Mouse (Mus musculus): ENCODE measurements around the gene Pusl1.

Gene Pusl1

DNA sequence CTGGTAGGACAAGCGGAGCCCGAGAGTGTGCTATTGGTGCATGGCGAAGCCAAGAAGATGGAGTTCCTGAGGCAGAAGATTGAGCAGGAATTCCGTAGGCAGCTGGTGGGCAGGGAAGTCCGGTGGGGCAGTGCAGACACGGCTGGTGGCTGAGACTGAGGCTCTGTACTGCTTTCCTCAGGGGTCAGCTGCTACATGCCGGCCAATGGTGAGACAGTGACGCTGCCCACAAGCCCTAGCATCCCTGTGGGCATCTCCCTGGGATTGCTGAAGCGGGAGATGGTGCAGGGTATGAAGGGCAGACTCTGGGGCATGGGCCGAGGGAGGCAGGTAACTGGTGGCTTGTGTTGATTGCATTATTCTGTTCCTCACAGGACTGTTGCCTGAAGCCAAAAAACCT lies 3.9 kb downstream of the Pusl1 start:
- no peak for DNase-seq (ENCODE audit: low read depth, low spot score)

DNA sequence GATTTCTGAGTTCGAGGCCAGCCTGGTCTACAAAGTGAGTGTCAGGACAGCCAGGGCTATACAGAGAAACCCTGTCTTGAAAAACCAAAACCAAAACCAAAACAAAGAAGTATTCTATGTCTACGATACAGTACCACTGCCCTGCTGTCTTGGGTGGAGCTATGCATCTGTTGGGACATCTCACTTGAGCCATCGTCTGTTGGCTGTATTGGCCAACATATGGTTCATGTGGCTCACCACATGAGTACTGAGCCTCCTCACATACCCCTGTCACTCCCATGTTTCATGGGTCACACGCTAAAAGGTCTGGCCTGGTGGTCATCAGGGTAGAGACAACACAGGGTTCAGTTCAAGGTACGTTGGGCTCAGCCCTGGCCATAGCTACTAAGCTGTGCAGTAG lies 5.3 kb downstream of the Pusl1 start:
- DNase-seq (ENCODE audit: low read depth, low spot score): no peak

GRCm38 (mm10) chr4:155883587-155883986 lies 8.0 kb downstream of the Pusl1 start:
- DNase-seq (ENCODE audit: low read depth, low spot score): no peak

DNA sequence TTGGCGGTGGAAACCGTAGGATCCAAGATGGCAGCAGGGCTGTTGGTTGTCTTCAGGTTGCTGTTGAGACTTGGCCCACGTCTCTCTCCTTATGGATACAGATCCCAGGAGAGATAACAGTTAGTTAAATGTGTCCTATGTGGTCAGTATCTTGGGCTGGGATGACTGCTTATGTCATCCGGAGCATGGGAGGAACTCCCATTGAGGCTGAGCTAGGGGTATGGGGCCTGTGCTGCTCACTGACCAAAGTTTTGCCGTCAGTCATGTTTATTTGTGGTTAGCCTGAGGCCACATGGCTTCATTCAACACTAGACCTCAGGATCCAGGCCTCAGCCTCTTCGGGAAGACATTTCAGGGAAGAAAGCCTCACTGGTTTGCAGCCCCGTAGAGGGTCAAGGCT lies 20.2 kb downstream of the Pusl1 start:
- no peak for DNase-seq (ENCODE audit: low read depth, low spot score)

GRCm38 (mm10) chr4:155869317-155870033 lies 22.1 kb downstream of the Pusl1 start, which contains the start of the genes Cptp and Ints11:
Gene Cptp (minus strand): TSS chr4:155869440.
Gene Ints11 (plus strand): TSS chr4:155869546.
- DNase-seq (ENCODE audit: low read depth, low spot score): peak; percentile 83

GRCm38 (mm10) chr4:155868614-155869298 lies 22.8 kb downstream of the Pusl1 start:
- DNase-seq (ENCODE audit: low read depth, low spot score): no peak

GRCm38 (mm10) chr4:155863001-155863400 lies 28.6 kb downstream of the Pusl1 start, which contains the start of gene Tas1r3:
Gene Tas1r3 (minus strand): TSS chr4:155863362.
- no peak for DNase-seq (ENCODE audit: low read depth, low spot score)

DNA sequence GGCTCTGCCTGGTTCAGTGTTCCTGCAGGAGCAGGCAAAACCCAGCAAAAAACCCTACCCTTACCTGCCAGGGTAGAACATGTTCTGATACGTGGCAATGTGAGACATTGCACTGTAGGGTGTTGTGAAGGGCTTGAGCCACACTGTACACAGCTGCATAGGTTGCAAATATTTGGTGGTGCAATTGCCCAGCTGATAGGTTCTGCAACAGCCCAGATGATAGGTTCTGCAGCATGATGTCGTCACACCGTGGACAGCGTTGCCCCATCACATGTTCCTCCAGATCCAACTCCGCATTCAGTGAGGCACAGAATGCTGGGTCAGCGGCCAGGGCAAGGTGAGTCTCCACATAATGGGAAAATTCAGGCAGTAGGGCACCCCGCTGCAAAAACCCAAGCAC lies 29.8 kb downstream of the Pusl1 start:
- DNase-seq (ENCODE audit: low read depth, low spot score): no peak

DNA sequence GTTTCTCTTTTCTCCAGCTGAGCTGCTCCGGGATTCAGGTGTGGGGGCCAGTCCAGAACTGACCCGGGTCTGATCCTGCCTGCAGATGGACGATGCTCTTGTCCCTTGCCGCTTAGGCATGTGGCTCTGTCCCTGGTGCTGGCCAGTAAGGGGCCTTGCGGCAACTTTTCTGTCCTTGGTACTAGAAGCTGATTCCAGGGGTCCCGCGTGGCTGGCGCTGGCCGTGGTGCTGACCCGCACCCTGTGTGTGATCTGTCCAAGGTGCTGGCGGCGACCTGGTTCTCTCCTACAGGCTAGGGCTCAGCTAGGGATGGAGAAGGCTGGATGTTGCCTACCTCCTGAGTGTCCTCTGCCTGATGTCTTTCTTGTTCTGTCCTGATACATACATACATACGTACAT lies 32.3 kb downstream of the Pusl1 start:
- peak; percentile 40 for DNase-seq (ENCODE audit: low read depth, low spot score)

- no peak for DNase-seq (ENCODE audit: low read depth, low spot score)
Measured at GRCm38 (mm10) chr4:155856881-155857280, 34.7 kb downstream of the Pusl1 start.

GRCm38 (mm10) chr4:155856071-155856470 lies 35.5 kb downstream of the Pusl1 start:
- no peak for DNase-seq (ENCODE audit: low read depth, low spot score)

- DNase-seq (ENCODE audit: low read depth, low spot score): no peak
Measured at GRCm38 (mm10) chr4:155854991-155855390, 36.6 kb downstream of the Pusl1 start.

- DNase-seq (ENCODE audit: low read depth, low spot score): no peak
Measured at GRCm38 (mm10) chr4:155853421-155853820, 38.2 kb downstream of the Pusl1 start.

GRCm38 (mm10) chr4:155851951-155852411 lies 39.6 kb downstream of the Pusl1 start:
- DNase-seq (ENCODE audit: low read depth, low spot score): no peak

DNA sequence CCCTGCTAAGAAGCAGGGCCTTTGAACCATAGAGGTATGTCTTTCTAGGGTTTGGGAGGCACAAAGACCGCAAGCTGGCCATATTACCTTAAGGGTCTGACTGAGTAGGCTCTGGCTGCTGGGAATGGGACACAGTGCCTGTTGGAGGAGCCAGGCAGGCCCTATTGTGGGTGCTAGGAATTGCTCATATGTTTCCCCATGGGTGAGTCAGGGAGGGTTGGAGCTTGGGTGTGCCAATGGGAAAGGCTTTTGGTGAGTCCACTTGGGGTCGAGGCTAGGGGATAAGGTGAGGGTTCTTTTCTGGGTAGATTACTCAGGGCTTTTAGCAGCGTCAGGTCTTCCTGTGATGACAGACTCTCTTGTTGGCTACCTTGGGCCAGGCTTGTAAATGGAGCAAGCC lies 40.2 kb downstream of the Pusl1 start:
- no peak for DNase-seq (ENCODE audit: low read depth, low spot score)

DNA sequence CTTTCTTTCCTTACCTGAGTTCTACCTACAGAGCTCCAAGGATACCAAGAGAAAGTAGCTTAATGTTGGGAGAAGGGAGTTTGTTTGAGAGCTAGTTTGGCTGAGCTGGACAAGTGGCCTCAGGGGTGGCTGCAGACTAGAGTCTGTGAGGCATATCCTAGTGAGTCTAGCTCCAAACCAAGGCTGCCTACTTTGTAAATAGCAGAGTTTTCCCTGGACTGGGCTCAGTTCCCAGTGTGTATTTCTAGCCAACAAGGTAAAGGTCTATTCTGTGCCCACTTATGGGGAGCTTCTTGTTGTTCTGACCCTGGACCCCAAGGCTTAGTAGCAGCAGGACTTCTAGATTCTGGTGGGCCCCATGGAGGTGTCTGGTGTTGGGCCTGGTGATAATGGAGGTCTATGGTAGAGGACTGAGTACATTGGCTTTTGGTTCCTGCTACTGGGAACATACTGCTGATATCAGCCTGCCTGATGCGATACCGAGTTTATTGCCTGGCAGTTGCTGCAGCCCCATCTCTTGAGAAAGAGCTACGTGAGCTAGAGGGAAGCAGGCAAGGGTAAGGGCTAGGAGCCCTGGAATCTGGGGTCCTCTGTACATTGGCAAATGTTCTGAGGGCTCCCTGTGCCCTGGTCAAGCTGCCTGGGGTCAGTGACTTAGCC lies 41.7 kb downstream of the Pusl1 start:
- no peak for DNase-seq (ENCODE audit: low read depth, low spot score)

- DNase-seq (ENCODE audit: low read depth, low spot score): no peak
Measured at GRCm38 (mm10) chr4:155849391-155849790, 42.2 kb downstream of the Pusl1 start.

DNA sequence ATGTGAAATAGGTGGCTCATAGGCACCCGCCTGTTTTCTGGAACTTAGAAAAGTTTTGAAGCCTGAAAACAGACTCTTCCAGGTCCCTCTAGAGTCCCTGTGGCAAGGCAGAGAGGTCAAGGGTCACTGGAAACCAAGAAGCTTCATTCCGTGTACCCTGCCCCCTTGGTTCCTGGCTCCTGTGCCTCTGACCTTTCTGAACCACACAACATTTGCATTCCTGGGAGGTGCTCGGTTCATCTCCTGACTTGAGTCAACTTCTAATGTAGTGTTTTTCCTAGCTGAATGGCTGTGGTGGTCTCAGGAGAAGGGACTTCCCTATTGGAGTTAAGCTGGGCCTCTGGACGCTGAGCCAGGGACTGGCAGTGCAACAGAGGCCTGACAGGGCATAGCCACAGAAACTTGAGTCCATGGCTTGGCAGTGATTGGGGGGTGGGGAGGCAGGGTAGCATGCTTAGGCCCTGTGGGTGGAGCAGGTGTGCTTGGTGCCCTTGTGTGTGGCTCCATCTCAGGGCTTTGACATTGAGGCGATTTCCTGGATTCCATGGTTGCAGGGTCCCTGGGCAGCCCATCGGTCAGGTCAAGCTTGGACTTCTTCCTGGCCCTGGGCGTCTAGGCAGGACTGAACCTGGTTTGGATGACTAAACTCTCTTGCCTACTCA lies 43.0 kb downstream of the Pusl1 start:
- no peak for DNase-seq (ENCODE audit: low read depth, low spot score)

DNA sequence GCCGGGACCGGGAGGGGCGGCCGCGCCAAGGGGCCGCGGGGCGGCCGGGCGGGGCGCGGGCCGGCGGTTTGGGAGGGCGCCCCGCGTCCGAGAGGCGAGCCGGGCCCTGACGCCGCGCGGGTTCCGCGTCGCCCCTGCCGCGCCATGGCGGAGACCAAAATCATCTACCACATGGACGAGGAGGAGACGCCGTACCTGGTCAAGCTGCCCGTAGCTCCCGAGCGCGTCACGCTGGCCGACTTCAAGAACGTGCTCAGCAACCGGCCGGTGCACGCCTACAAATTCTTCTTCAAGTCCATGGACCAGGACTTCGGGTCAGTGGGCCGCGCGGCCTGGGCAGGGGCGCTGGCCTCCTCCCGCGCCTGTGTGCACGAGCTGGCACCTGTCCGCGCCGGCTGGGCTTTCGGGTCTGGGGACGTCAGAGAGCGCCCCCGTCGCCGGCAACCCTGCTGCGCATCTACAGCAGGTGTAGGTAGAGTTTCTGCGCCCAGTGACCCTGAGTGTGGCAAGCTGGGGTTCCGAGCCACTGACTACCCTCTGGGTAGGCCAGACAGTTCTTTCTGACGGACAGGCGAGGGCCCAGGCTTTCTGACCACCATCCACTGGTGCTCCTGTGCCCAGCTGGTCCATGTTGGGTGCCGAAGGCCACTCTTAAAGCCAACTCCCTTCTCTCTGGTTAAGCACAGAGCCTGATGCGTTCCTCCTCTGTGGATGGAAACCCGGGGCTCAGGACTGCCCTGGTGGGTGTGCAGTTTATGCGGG lies 43.8 kb downstream of the Pusl1 start:
- no peak for DNase-seq (ENCODE audit: low read depth, low spot score)

GRCm38 (mm10) chr4:155846871-155847578 lies 44.6 kb downstream of the Pusl1 start, which contains the start of gene Dvl1:
Gene Dvl1 (plus strand): TSS chr4:155847402.
- peak; percentile 67 for DNase-seq (ENCODE audit: low read depth, low spot score)

All from WW6 (cell line).